Mouse (Mus musculus): ENCODE measurements around the gene Trim30b. TPM values are rescaled to one million over a fixed set of nuclear protein-coding genes. Genes with fewer than 3 reads are reported as not detected.
A peak's percentile ranks its signal among the peaks of the same experiment; 100 is the strongest.
"Not testable (repeated sequence)": the region's sequence is repeated elsewhere in the genome, so short reads cannot be mapped to it uniquely, and the experiment has no call there.

Gene Trim30b
- polyA plus RNA-seq, 1 experiment from 2014 or later = 0.04 TPM

DNA sequence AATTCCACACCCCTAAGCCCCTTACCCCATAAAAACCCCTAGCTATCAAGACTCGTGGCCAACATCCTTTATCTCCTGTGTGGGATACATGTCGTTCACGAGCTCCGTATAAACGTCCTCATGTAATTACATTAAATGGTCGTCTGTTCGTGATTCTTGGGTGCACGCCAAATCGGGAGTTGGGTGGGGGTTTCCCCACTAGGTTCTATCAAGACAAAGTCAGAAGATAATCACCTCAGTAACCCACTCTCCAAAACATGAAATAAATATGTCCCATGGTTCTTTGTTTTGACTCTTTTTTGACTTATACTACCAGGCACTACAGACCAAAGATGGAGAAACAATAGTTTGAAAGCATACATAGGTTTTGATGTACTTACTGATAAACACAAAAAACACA lies 47.7 kb downstream of the Trim30b start:
- 70% methylated on average over 9 of the region's 9 CpGs for WGBS
- H3K9ac ChIP-seq = no peak overlapping the region
- H3K27me3 ChIP-seq = no peaks in the 10 kb centered on the region
- H3K4me1 ChIP-seq = no peaks in the 10 kb centered on the region
- H3K27ac ChIP-seq = no peak overlapping the region
- H3K9me3 ChIP-seq = no peaks in the 10 kb centered on the region
- H3K36me3 ChIP-seq = no peaks in the 10 kb centered on the region
- ATAC-seq (ENCODE audit: insufficient number of reproducible peaks, low FRiP score, low TSS enrichment, low read depth) = no peak
- no peak overlapping the region for H3K4me2 ChIP-seq
- H3K4me3 ChIP-seq = no peak overlapping the region

DNA sequence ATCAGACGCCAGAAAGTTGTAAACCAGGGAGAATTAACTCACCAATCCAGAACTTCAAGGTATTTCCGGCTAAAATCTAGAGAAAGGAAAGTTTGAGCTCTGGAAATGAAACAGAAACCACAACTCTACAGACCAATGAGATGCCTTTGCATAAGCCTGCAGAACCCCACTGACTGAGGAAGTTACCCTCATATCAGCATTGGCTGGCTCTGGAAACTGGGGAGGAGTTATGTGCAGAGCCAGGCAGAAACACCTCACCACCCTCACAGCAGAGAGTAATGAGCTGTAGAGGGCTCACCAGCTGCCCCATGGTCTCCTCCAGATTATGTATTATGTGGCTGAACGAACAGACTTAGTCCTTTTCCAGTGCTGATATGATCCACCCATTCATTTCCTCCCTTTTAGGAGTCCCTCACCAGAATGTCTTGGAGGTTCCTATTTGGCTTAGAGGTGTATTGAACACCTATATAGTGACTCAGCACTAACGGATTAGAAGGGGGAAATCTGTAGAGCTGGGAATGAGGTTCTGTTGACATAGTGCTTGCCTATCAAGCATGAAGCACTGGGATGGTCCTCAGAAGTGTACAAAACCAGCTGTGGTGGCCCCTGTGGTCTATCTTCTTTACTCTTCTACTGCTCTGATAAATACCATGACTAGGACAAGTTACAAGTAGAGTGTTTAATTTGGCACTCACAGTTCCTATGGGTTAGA lies 54.2 kb downstream of the Trim30b start, which contains the start of gene Trim12a:
TSS of gene Trim12a (minus strand) at position 98 of the 712 bp plus-strand sequence.
- H3K9me3 ChIP-seq, H3K27me3 ChIP-seq, H3K4me1 ChIP-seq, H3K36me3 ChIP-seq: not testable (repeated sequence)
- Histone ChIP-seq H3K4me3 (peak within 1 kb of the TSS; percentile 42), H3K9ac (peak within 1 kb of the TSS; percentile 33; the same call in 1 of the 2 replicates), H3K4me2 (peak within 1 kb of the TSS; percentile 40), H3K27ac (peak within 1 kb of the TSS; percentile 43)
- 23% methylated on average over 4 of the region's 4 CpGs for WGBS
- peak; percentile 76; the same call in 1 of the 2 replicates for ATAC-seq (ENCODE audit: insufficient number of reproducible peaks, low FRiP score, low TSS enrichment, low read depth)

DNA sequence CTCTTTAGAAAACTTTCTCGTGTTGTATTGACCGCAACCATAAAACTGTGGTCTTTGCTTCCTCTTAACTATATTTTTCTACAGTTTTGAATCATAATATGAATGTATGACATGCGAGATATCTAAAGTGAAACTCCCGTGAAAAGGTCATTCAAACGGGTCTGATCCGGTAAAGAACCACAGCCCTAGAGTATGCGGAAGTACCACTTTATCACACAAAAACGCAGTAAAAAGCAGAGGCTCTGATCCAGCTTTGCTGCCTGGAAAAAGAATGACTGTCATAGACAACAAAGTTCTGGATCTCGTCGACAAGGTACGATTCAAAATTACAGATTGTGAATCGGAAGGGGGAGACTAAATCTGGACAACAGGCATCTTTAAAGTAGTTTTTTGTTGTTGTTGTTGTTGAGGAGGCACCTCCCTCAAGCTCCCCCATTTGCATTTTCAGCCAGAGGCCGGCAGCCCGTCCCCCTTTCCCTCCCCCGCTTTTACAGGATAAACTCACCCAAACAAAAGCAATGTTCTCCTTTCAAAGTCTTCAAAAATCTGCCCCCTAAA lies 54.8 kb downstream of the Trim30b start:
- no peak for ATAC-seq (ENCODE audit: insufficient number of reproducible peaks, low FRiP score, low TSS enrichment, low read depth)
- Histone ChIP-seq H3K4me3 (peak overlapping the region; percentile 42), H3K4me2 (peak overlapping the region; percentile 40), H3K27me3 (no peaks in the 10 kb centered on the region), H3K27ac (peak overlapping the region; percentile 43), H3K36me3 (no peaks in the 10 kb centered on the region), H3K4me1 (no peaks in the 10 kb centered on the region), H3K9ac (peak overlapping the region; percentile 33; the same call in 1 of the 2 replicates), H3K9me3 (no peaks in the 10 kb centered on the region)
- 9% methylated on average over 15 of the region's 15 CpGs for whole genome bisulfite sequencing

Other genes starting within 250 kb of the Trim30b start
- gene Ubqln5, start 240.1 kb downstream of the Trim30b start, polyA plus RNA-seq (2015; fragmentation: Nextera tagmentation; extraction: Ambion mirVana) = not detected in 2 replicates
- gene Olfr643, start 232.5 kb downstream of the Trim30b start, polyA plus RNA-seq (2015; fragmentation: Nextera tagmentation; extraction: Ambion mirVana) = not detected in 2 replicates
- not detected in 2 replicates for gene Ubqln3, start 226.6 kb downstream of the Trim30b start, polyA plus RNA-seq (2015; fragmentation: Nextera tagmentation; extraction: Ambion mirVana)
- not detected in 2 replicates for gene Ubqlnl, start 219.3 kb downstream of the Trim30b start, polyA plus RNA-seq (2015; fragmentation: Nextera tagmentation; extraction: Ambion mirVana)
- not detected in 2 replicates for gene Olfm5, start 205.1 kb downstream of the Trim30b start, polyA plus RNA-seq (2015; fragmentation: Nextera tagmentation; extraction: Ambion mirVana)
- 0.11 and 0.24 TPM in 2 replicates for gene Olfr648, start 186.5 kb downstream of the Trim30b start, polyA plus RNA-seq (2015; fragmentation: Nextera tagmentation; extraction: Ambion mirVana)
- not detected in 2 replicates for gene Olfr649, start 173.9 kb downstream of the Trim30b start, polyA plus RNA-seq (2015; fragmentation: Nextera tagmentation; extraction: Ambion mirVana)
- gene Trim6, start 151.1 kb downstream of the Trim30b start, polyA plus RNA-seq (2015; fragmentation: Nextera tagmentation; extraction: Ambion mirVana) = 0.50 and 0.61 TPM in 2 replicates
- 1.8 and 1.9 TPM in 2 replicates for gene Trim34a, start 125.4 kb downstream of the Trim30b start, polyA plus RNA-seq (2015; fragmentation: Nextera tagmentation; extraction: Ambion mirVana)
- 0.26 and 0.37 TPM in 2 replicates for gene Trim5, start 81.8 kb downstream of the Trim30b start, polyA plus RNA-seq (2015; fragmentation: Nextera tagmentation; extraction: Ambion mirVana)
- gene Trim12a, start 54.4 kb downstream of the Trim30b start, polyA plus RNA-seq (2015; fragmentation: Nextera tagmentation; extraction: Ambion mirVana) = 5.7 and 6.1 TPM in 2 replicates
- gene Trim34b, start 40.4 kb downstream of the Trim30b start, polyA plus RNA-seq (2015; fragmentation: Nextera tagmentation; extraction: Ambion mirVana) = not detected in 2 replicates
- 1.7 and 2.7 TPM in 2 replicates for gene Trim12c, start 16.5 kb downstream of the Trim30b start, polyA plus RNA-seq (2015; fragmentation: Nextera tagmentation; extraction: Ambion mirVana)
- gene Trim30c, start 31.0 kb upstream of the Trim30b start, polyA plus RNA-seq (2015; fragmentation: Nextera tagmentation; extraction: Ambion mirVana) = 0.14 and 0.36 TPM in 2 replicates
- gene Trim30a, start 95.3 kb upstream of the Trim30b start, polyA plus RNA-seq (2015; fragmentation: Nextera tagmentation; extraction: Ambion mirVana) = 1.4 and 1.6 TPM in 2 replicates
- 0.60 and 0.74 TPM in 2 replicates for gene Trim30d, start 138.0 kb upstream of the Trim30b start, polyA plus RNA-seq (2015; fragmentation: Nextera tagmentation; extraction: Ambion mirVana)
- not detected in 2 replicates for gene Olfr651, start 180.2 kb upstream of the Trim30b start, polyA plus RNA-seq (2015; fragmentation: Nextera tagmentation; extraction: Ambion mirVana)
- not detected in 2 replicates for gene Olfr652, start 191.0 kb upstream of the Trim30b start, polyA plus RNA-seq (2015; fragmentation: Nextera tagmentation; extraction: Ambion mirVana)
- not detected in 2 replicates for gene Olfr653, start 207.4 kb upstream of the Trim30b start, polyA plus RNA-seq (2015; fragmentation: Nextera tagmentation; extraction: Ambion mirVana)
- not detected in 2 replicates for gene Olfr654, start 217.1 kb upstream of the Trim30b start, polyA plus RNA-seq (2015; fragmentation: Nextera tagmentation; extraction: Ambion mirVana)
- gene Olfr655, start 231.9 kb upstream of the Trim30b start, polyA plus RNA-seq (2015; fragmentation: Nextera tagmentation; extraction: Ambion mirVana) = not detected in 2 replicates
- not detected in 2 replicates for gene Olfr656, start 244.1 kb upstream of the Trim30b start, polyA plus RNA-seq (2015; fragmentation: Nextera tagmentation; extraction: Ambion mirVana)